Mouse (Mus musculus): ENCODE data around the gene Gm21983.

The Gm21983 gene

GRCm38 (mm10) chr7:27180837-27181695, at the start of gene Gm21983, which contains the start of gene Mia:
Gene Gm21983 (minus strand): TSS chr7:27181086.
Gene Mia (minus strand): TSS chr7:27181157.
- peak; percentile 50 to 71 for DNase-seq

- no peak for DNase-seq
These were observed 48.0 kb upstream of the Gm21983 start for GRCm38 (mm10) chr7:27228865-27229264.

GRCm38 (mm10) chr7:27228281-27228821, 47.5 kb upstream of the Gm21983 start, which contains the start of gene Itpkc:
Gene Itpkc (minus strand): TSS chr7:27228661.
- DNase-seq: peak; percentile 94 to 95

GRCm38 (mm10) chr7:27227676-27228075, 46.8 kb upstream of the Gm21983 start:
- no peak for DNase-seq

GRCm38 (mm10) chr7:27227276-27227675, 46.4 kb upstream of the Gm21983 start:
- no peak for DNase-seq

GRCm38 (mm10) chr7:27224877-27225575, 44.1 kb upstream of the Gm21983 start:
- peak in 1 of 2 experiments; percentile 39 for DNase-seq

GRCm38 (mm10) chr7:27222538-27222937, 41.7 kb upstream of the Gm21983 start:
- DNase-seq: no peak

- no peak for DNase-seq
These were observed 41.1 kb upstream of the Gm21983 start for GRCm38 (mm10) chr7:27221939-27222338.

GRCm38 (mm10) chr7:27219937-27220336, 39.1 kb upstream of the Gm21983 start:
- no peak for DNase-seq

GRCm38 (mm10) chr7:27218586-27218985, 37.7 kb upstream of the Gm21983 start:
- DNase-seq: no peak

GRCm38 (mm10) chr7:27212626-27213025, 31.7 kb upstream of the Gm21983 start:
- no peak for DNase-seq

GRCm38 (mm10) chr7:27203730-27204449, 23.0 kb upstream of the Gm21983 start:
- no peak for DNase-seq

- no peak for DNase-seq
These were observed 17.9 kb upstream of the Gm21983 start for GRCm38 (mm10) chr7:27198779-27199178.

GRCm38 (mm10) chr7:27198355-27198754, 17.5 kb upstream of the Gm21983 start:
- no peak for DNase-seq

GRCm38 (mm10) chr7:27197634-27198033, 16.7 kb upstream of the Gm21983 start:
- no peak for DNase-seq

- DNase-seq: no peak
These were observed 16.2 kb upstream of the Gm21983 start for GRCm38 (mm10) chr7:27197136-27197535.

- peak; percentile 99 for DNase-seq
These were observed 15.1 kb upstream of the Gm21983 start, which contains the start of the genes BC024978 and Snrpa for GRCm38 (mm10) chr7:27195681-27196611. Gene BC024978 (plus strand): TSS chr7:27195781. Gene Snrpa (minus strand): TSS chr7:27196271.

GRCm38 (mm10) chr7:27193731-27194130, 12.8 kb upstream of the Gm21983 start:
- DNase-seq: no peak

- DNase-seq: no peak
These were observed 11.5 kb upstream of the Gm21983 start for GRCm38 (mm10) chr7:27192434-27192833.

- DNase-seq: no peak
These were observed 8.5 kb upstream of the Gm21983 start for GRCm38 (mm10) chr7:27189271-27189931.

- no peak for DNase-seq
These were observed 5.1 kb upstream of the Gm21983 start for GRCm38 (mm10) chr7:27185986-27186385.
